Mouse (Mus musculus): Measurements from ENCODE around the gene Gata1.
"Not testable (repeated sequence)": the region's sequence is repeated elsewhere in the genome, so short reads cannot be mapped to it uniquely, and the experiment has no call there.

- peak; percentile 51 for TF ChIP-seq CTCF (IDR thresholded peaks at IDR 0.05; ENCODE audit: low read depth)
- TF ChIP-seq EP300 (IDR thresholded peaks at IDR 0.05; ENCODE audit: low read depth) = not testable (repeated sequence)
Measured at GRCm38 (mm10) chrX:7917960-7918359, 59.9 kb downstream of the Gata1 start.

All from liver, embryonic 14.5 days (tissue).